Mouse (Mus musculus): ENCODE data around the gene Arhgap32. TPM values are rescaled to one million over a fixed set of nuclear protein-coding genes. Genes with fewer than 3 reads are reported as not detected.
"Not testable (repeated sequence)": the region's sequence is repeated elsewhere in the genome, so short reads cannot be mapped to it uniquely, and the experiment has no call there.

Gene Arhgap32
- total RNA-seq, 1 experiment from 2014 or later, result 22.4 TPM

DNA sequence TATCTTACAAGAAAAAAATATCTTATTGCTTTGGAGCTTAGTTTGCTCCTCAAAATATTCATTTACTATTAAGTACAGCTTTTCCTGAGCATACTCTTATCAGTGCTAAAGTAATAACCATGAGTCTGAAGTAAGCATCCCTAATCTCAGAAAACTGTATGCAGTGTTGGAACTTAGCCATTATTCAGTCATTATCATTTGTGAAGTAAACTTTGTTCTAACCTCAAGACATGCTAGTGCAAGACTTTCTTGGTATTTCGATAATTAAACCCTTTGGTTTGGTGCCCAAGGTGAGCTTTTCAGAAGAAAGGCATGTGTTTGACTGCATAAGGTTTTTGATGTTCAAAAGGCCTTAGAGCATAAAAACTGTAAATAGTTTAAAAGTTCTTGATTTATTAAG is 4.2 kb downstream of the Arhgap32 start:
- no peak for ATAC-seq (replicated peaks in 1 of 2; ENCODE audit: insufficient read depth in 1 of 2, low FRiP score in 2 of 2, low TSS enrichment in 1 of 2, low read depth in 1 of 2, poor library complexity in 2 of 2, severe bottlenecking in 2 of 2)

DNA sequence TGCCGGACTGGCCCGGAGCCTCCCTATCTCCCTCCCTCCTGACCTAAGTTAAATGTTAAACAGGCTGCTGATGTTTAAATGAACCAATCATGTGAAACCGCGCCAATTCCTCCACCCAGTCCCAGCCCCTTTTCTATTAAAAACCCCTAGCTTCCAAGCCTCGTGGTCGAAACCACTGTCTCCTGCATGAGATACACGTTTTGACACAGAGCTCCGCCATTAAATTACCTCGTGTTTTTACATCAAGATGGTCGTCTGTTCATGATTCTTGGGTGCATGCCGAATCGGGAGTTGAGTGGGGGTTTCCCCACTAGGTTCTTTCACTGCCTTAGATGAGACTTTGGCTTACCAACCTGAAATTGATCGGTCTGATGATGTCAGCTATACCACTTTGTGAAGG is 5.3 kb downstream of the Arhgap32 start:
- ATAC-seq (replicated peaks in 1 of 2; ENCODE audit: insufficient read depth in 1 of 2, low FRiP score in 2 of 2, low TSS enrichment in 1 of 2, low read depth in 1 of 2, poor library complexity in 2 of 2, severe bottlenecking in 2 of 2), result not testable (repeated sequence)

DNA sequence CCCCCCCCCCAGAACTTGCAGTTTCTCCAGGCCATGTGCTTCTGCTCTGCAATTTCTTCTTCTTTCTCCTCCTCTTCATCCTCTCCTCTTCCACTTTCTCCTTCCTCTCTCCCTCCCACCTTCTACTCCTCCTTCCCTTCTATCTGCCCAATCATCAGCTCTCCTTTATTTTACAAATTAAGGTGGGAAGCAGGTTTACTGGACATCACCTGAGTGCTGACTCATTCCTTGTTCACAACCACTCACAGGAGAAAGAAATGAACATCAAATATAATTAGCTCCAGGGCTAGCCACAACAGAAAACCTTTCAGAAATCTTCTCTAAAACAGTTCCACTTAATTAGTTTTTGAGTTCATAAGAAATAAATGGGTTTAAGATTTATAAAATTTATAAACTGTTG is 20.3 kb downstream of the Arhgap32 start:
- ATAC-seq (replicated peaks in 1 of 2; ENCODE audit: insufficient read depth in 1 of 2, low FRiP score in 2 of 2, low TSS enrichment in 1 of 2, low read depth in 1 of 2, poor library complexity in 2 of 2, severe bottlenecking in 2 of 2), result no peak

DNA sequence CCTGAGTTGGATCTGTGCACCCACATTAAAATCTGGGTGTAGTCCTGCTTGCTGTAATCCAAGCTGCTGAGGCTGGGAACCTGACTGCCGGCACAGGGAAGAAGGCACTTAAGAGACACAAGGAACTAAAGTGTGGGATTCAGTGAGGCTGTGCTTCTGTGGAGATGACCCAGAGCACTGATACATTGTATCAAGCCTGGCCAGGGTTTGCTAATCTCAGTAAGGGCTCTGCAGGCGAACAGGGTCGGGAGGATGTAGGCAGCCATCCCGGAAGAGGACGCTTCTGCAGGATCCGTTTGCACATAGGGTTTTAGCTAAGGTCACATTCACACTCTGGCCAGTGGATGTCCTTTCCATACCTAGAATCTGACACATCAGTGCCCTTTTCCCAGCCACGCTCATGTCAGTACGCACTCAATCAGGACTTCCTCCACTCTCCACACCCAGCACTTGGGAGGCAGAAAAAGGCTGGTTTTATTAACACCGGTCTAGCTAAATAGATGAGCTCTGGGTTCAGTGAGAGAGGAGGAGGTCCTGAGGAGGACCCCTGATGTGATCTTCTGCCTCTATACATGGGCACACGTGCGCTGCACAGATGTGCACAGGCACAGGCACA is 20.9 kb downstream of the Arhgap32 start:
- no peak for ATAC-seq (replicated peaks in 1 of 2; ENCODE audit: insufficient read depth in 1 of 2, low FRiP score in 2 of 2, low TSS enrichment in 1 of 2, low read depth in 1 of 2, poor library complexity in 2 of 2, severe bottlenecking in 2 of 2)

DNA sequence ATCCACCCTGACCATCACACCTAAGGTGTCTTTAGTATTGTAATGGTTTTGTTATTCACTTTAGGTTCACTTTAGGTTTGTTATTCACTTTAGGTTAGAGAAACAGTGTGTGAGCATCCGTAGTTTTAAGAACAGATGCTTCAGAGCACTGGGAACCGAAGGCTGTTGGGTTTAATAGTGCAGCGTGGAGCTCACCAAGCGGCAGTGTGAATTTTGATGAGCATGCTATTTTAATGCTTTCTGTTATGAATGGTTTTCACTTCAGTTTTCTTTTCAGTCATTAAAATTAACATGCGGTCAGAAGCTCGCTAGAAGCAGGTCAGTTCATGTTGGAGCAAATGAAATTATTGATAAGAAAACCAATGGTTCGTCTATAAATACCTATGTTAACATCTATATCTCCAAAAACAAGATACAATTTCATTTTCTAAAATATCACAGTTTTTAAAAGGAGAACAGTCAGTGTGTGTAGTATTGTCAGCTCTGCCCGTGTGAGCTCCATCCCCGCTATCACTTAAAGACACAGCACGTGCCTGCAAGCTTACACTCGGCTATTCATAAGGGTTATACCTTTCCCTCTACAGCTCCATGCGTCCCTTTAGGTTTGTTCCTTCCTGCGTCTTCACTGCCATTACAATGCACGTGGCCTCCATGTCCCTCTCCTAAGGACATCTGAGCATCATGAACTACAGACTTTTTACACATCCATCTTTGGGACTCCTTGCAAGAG is 21.9 kb downstream of the Arhgap32 start:
- ATAC-seq (replicated peaks in 1 of 2; ENCODE audit: insufficient read depth in 1 of 2, low FRiP score in 2 of 2, low TSS enrichment in 1 of 2, low read depth in 1 of 2, poor library complexity in 2 of 2, severe bottlenecking in 2 of 2), result no peak

DNA sequence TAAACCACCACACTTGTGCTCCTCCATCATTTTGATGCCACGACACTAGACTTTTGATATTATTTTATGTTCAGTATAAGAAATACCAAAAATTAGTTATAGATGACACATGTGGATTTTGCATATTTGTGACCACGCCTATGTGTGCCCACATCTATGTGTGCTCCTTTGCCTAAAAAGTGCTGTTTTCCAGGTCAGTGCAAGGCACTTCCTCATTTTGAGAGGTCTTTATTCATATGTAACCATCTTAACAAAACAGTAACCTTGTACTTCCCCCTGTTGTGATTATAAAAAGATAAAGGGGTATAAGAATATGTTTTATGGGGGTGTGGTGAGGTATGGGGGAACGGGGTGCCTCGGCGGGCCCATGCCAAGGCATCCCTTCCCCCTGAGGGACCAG is 22.7 kb downstream of the Arhgap32 start:
- peak; percentile 96 for ATAC-seq (replicated peaks in 1 of 2; ENCODE audit: insufficient read depth in 1 of 2, low FRiP score in 2 of 2, low TSS enrichment in 1 of 2, low read depth in 1 of 2, poor library complexity in 2 of 2, severe bottlenecking in 2 of 2)

DNA sequence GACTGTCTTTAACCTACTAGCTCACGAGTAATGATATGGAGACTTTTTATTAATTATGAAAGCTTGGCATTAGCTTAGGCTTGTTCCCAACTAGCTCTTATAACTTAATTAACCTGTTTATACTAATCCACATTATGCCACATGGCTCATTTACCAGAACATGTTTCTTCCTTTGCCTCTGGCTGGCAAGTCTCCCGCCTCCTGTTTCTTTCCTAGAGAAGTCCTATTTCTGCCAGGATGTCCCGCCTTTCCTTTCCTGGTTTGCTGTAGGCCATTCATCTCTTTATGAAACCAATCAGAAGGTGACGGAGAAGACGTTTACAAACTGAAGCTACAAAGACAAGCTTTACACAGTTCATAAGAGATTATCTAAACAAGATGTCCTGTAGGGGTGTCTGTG is 23.7 kb downstream of the Arhgap32 start:
- ATAC-seq (replicated peaks in 1 of 2; ENCODE audit: insufficient read depth in 1 of 2, low FRiP score in 2 of 2, low TSS enrichment in 1 of 2, low read depth in 1 of 2, poor library complexity in 2 of 2, severe bottlenecking in 2 of 2), result no peak

DNA sequence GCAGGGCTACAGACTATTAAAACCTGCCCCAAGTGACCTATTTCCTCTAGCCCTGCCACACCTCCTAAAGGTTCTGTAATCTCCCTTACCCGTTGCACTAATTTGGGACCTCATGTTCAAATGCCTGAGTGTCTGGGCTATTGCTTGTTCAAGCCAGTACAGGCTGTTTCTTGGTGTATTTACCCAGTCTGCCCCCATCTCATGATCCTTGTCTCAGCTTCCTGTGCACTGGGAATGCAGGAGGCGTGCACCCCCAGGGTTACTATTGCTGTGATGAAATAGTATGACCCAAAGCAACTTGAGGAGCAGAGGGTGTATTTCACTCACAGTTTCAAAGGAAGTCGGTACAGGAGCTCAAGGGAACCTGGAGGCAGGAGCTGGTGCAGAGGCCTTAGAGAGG is 26.9 kb downstream of the Arhgap32 start:
- no peak; a peak in 1 of 4 replicates for ATAC-seq (replicated peaks in 1 of 2; ENCODE audit: insufficient read depth in 1 of 2, low FRiP score in 2 of 2, low TSS enrichment in 1 of 2, low read depth in 1 of 2, poor library complexity in 2 of 2, severe bottlenecking in 2 of 2)

DNA sequence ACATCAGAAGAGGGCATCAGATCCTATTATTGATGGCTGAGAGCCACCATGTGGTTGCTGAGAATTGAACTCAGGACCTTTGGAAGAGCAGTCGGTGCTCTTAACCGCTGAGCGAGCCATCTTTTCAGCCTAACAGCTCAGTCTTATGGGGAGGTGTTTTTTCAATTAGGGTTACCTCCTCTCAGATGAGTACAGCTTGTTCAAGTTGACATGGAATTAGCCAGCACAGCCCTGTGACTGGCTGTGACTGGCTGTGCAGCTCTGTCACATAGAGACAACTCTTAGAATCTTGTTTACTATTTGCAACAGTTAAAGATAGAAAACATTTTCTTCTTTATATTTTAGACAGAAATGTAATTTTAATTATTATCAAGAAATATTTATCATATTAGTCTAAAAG is 27.5 kb downstream of the Arhgap32 start:
- no peak for ATAC-seq (replicated peaks in 1 of 2; ENCODE audit: insufficient read depth in 1 of 2, low FRiP score in 2 of 2, low TSS enrichment in 1 of 2, low read depth in 1 of 2, poor library complexity in 2 of 2, severe bottlenecking in 2 of 2)

DNA sequence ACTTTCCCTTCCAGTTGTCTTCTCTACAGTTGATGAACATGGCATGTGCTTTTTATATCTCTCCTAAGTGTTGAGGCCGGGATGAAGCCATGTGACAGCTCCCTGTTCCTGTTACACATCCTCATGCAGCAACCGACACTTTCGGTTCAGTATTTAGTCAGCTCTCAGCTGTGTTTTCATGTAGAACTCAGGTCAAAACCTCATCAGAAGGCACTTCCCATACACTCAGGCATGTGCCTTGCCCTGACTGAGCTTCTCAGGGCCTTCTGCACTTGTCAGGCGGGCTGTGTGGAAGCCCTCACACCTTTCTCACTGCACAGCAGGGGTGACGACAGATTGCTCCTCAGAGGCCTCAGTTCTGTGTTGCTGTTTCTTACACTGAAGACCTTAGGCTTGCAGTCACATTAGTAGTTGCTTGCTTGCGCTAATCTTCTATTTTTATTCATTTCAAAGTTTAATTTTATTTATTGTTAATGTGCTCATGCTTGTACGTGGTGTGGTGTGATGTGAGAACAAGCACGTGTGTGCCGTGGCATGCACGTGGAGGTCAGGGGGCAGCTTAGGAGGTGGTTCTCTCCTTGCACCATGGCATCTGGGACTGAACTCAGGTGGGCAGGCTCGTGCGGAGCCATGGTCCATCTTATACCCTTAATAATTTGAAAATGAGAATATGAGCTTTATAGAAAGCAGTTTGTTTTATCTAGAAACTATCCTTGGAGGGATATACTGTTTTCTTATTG is 30.5 kb downstream of the Arhgap32 start:
- ATAC-seq (replicated peaks in 1 of 2; ENCODE audit: insufficient read depth in 1 of 2, low FRiP score in 2 of 2, low TSS enrichment in 1 of 2, low read depth in 1 of 2, poor library complexity in 2 of 2, severe bottlenecking in 2 of 2), result peak; percentile 37 to 39; a peak in 3 of 4 replicates

DNA sequence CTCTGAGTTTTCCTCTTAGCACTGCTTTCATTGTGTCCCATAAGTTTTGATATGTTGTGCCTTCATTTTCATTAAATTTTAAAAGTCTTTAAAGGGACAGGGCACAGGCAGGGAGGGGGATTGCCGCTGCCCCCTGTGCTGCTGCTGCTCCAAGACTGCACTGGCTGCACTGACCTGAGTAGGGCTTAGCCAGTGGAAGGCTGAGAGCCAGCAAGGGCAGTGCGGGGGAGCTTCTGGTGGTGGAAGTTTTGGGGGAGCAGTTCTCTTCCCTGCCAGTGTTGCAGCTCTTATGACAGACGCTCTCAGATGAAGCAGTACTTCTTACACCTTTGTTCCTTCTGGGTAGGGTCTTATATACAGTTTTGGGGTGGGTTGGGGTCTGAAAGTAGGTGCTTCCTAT is 33.3 kb downstream of the Arhgap32 start:
- no peak for ATAC-seq (replicated peaks in 1 of 2; ENCODE audit: insufficient read depth in 1 of 2, low FRiP score in 2 of 2, low TSS enrichment in 1 of 2, low read depth in 1 of 2, poor library complexity in 2 of 2, severe bottlenecking in 2 of 2)

DNA sequence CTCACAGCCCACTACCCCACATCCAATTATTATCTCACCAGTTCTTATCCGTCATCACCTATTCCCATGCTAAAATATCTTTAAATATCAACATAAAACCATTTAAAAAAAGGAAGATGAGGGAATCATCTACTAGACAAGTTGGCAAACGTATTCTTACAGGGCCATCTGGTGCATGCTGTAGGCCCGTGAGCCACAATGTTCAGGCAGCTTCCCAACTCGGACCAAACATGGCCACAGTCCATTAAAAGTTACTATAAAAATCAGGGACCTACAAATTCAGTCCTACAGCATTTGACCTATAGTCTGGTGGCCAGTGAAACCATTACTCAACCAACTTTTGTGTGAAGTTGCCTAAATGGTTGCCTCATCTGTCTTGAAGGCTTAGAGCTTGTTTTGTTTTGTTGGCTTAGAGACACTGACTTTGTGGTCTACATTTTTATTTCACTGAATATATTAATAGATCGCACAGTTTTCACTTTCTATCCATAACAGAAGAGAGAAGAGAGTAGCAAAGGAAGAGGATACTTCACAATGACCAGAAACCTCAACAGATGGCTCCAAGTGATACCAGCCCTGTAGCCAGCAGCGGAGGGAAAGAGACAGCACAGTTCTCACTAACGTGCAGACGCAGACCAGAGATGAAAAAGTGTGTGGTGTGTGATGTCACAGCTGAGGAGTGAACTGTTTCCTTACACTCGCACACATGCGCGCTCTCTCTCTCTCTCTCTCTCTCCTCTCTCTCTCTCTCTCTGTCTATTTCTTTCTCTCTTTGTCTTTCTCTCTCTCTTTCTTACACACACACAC is 34.1 kb downstream of the Arhgap32 start:
- ATAC-seq (replicated peaks in 1 of 2; ENCODE audit: insufficient read depth in 1 of 2, low FRiP score in 2 of 2, low TSS enrichment in 1 of 2, low read depth in 1 of 2, poor library complexity in 2 of 2, severe bottlenecking in 2 of 2), result peak; percentile 94

DNA sequence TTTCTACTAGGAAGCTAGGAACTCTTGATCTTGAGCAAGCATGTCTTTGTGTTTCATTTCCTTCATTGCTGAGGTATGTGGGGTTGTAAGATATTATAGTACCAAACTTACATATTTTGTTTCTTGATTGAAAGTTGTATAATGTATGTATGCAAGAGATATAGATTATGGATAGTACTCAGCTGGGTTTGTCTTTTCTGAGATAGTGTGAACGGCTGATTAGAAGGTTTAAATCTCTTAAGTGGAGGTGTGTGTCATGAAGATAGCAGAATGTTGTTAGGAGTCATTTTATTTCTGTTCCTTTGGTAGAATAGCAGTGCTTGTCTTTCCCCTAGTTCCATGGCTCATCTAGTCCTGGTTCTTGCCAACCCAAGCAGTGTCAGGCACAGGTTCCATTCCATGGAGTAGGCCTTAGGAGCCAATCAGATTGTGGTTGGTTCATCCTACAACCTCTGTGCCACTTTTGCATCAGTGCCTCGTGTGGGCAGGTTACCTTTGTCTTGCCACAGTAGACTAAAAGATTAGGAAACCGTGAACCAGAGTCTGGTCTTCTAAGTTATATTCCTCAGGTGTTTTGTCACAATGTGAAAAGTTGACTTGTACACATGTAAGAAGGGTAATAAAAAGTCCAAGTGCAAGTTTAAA is 38.9 kb downstream of the Arhgap32 start:
- ATAC-seq (replicated peaks in 1 of 2; ENCODE audit: insufficient read depth in 1 of 2, low FRiP score in 2 of 2, low TSS enrichment in 1 of 2, low read depth in 1 of 2, poor library complexity in 2 of 2, severe bottlenecking in 2 of 2), result no peak

DNA sequence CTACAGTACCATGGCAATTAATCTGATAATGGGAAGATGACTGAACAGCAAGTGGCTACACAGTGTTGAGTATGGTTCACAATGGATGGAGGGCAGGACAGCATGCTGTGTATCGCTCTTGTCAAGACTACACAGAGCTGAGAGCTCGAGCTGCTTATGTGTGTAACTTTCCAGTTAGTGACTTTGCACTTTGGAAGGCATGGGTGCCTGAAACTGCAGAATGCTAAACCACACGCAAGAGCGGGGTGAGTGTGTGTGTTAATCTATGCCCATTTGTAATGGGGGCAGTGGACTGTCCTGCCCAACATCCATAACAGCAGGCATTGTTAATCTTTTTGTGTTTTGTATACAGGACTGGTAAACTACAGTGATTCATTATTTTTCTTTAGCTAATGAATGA is 40.8 kb downstream of the Arhgap32 start:
- no peak for ATAC-seq (replicated peaks in 1 of 2; ENCODE audit: insufficient read depth in 1 of 2, low FRiP score in 2 of 2, low TSS enrichment in 1 of 2, low read depth in 1 of 2, poor library complexity in 2 of 2, severe bottlenecking in 2 of 2)

DNA sequence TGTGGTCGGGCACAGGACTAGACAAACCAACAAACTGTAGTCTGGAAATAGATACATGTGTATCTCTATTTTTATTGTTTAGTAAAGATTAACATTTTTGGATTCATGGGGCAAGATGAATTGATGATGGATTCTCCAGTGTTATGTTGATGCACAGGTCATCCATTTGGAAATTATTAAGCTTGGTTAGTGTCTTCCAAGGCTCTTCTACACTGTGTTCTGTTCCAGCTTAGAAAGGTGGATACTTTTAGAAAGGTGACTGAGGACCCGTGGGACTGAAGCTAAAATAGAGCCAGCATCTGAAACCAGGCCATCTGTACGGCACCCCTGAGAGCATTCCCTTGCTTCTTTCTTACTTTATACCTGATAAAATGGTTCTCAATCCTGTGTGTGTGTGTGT is 41.3 kb downstream of the Arhgap32 start:
- ATAC-seq (replicated peaks in 1 of 2; ENCODE audit: insufficient read depth in 1 of 2, low FRiP score in 2 of 2, low TSS enrichment in 1 of 2, low read depth in 1 of 2, poor library complexity in 2 of 2, severe bottlenecking in 2 of 2), result no peak

DNA sequence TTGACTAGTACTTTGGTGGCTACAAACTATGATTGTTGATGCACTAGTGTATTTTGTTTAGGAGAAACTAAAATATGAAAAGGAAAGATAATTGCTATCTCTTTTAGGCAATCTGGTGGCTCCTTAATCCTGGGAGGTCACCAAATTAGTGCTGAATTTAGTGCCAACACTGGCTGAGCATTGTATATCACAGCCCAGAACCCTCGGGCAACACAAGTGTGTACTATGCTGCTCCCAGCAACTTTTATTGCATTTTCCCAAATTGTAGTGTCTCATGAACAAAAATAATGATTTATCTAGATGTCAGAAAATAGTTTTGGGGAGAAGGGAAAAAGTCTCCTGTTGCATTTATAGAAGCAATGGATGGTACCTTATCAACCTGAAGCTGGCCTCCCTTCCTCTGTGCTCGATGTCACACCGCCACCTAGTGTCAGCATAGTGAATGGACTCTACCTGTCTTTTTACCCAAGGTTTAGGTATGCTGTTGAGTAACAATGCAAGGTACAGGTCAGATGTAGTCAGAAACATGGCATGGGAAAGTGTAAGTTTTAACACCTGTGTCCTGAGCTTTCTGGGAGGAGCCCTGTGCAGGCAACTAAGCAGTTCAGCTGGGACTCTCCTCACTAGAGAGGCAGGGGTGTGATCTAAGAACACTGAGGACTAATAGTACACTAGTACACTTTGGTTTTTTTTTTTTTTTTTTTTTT is 43.1 kb downstream of the Arhgap32 start:
- peak; percentile 82 to 94 for ATAC-seq (replicated peaks in 1 of 2; ENCODE audit: insufficient read depth in 1 of 2, low FRiP score in 2 of 2, low TSS enrichment in 1 of 2, low read depth in 1 of 2, poor library complexity in 2 of 2, severe bottlenecking in 2 of 2)

DNA sequence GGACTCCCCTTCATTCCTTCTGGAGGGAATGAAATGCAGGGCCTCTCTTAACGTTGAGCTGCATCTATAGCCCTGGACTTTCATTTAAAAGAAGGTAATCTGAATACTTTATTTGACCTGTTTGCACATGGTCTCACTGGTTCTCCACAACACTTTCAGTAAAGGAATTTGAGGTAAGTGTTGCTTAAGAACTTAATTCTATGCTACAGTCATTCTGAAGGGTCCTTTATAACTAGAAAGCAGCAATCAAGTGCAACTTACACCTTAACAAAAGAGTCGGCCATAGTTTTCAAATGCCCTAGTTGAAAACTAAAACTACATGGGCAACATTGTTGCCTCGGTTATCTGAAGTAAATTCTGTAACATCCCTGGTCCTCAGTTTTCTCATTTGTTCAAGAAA is 43.8 kb downstream of the Arhgap32 start:
- no peak for ATAC-seq (replicated peaks in 1 of 2; ENCODE audit: insufficient read depth in 1 of 2, low FRiP score in 2 of 2, low TSS enrichment in 1 of 2, low read depth in 1 of 2, poor library complexity in 2 of 2, severe bottlenecking in 2 of 2)
